8 mouse cellular contexts compared by ENCODE assay signal in genomic region chr7:120982968-120983367, GRCm38 (mm10). TPM values are rescaled to one million over a fixed set of nuclear protein-coding genes. Genes with fewer than 3 reads are reported as not detected.
DNase-seq lines count a peak whose midpoint lies in the region; ATAC-seq and TF ChIP-seq lines count a peak whose summit lies in the region.

No protein-coding gene starts in this region.

- H3K36me3 ChIP-seq in embryonic facial prominence, embryonic 10.5 days (replicated peaks), result no peaks in the 10 kb centered on the region
- 0 out of 2 replicates have a peak, but pooled peaks cover 3% of the 10 kb centered on the region for H3K36me3 ChIP-seq in limb, embryonic 10.5 days
- no peaks in the 10 kb centered on the region for H3K36me3 ChIP-seq in neural tube, embryonic 13.5 days

- no peak for DNase-seq in left cerebral cortex, adult 2 months (ENCODE audit: extremely low spot score in 1 of 2, low spot score in 2 of 2)
- no peak for DNase-seq in left cerebral cortex, postnatal 4 days
- no peak for DNase-seq in embryonic facial prominence, embryonic 10.5 days (ENCODE audit: low spot score)
- DNase-seq in limb, embryonic 10.5 days (ENCODE audit: low spot score), result no peak
- no peak for DNase-seq in ovary, postnatal 36 days (ENCODE audit: low spot score)
- no peak for DNase-seq in adrenal gland, adult 2 months
- DNase-seq in c-Kit-positive CD71-positive TER-119-positive erythroid progenitor cells, embryonic 14.5 days (ENCODE audit: low spot score), result no peak

- peak overlapping the region; percentile 81 for H3K9ac ChIP-seq in neural tube, embryonic 13.5 days

- TF ChIP-seq CTCF in left cerebral cortex, adult 2 months (IDR thresholded peaks at IDR 0.05), result no peak

- no peaks in the 10 kb centered on the region for H3K27me3 ChIP-seq in embryonic facial prominence, embryonic 10.5 days (replicated peaks; ENCODE audit: low read depth, poor library complexity, severe bottlenecking)
- H3K27me3 ChIP-seq in limb, embryonic 10.5 days (ENCODE audit: low read depth, poor library complexity, severe bottlenecking), result 0 out of 2 replicates have a peak, but pooled peaks cover 5% of the 10 kb centered on the region
- no peaks in the 10 kb centered on the region for H3K27me3 ChIP-seq in neural tube, embryonic 13.5 days

- H3K4me1 ChIP-seq in embryonic facial prominence, embryonic 10.5 days, result peaks cover 21% of the 10 kb centered on the region
- peaks cover 17% of the 10 kb centered on the region for H3K4me1 ChIP-seq in limb, embryonic 10.5 days
- H3K4me1 ChIP-seq in neural tube, embryonic 13.5 days (replicated peaks), result peaks cover 39% of the 10 kb centered on the region

- no peak overlapping the region for H3K27ac ChIP-seq in left cerebral cortex, adult 2 months
- H3K27ac ChIP-seq in embryonic facial prominence, embryonic 10.5 days (replicated peaks), result peak overlapping the region; percentile 95
- peak overlapping the region; percentile 93 for H3K27ac ChIP-seq in limb, embryonic 10.5 days
- H3K27ac ChIP-seq in neural tube, embryonic 13.5 days (replicated peaks), result peak overlapping the region; percentile 73

- intact Hi-C loops in left cerebral cortex, adult 2 months (cut with DNase I), result loop anchor here (5.0 kb wide), 1 partner anchor 49 kb away; the partner anchor contains the start of gene Mettl9
- intact Hi-C loops in left cerebral cortex, postnatal 4 days (cut with DNase I), result no loop called here

- peak overlapping the region; percentile 66 for H3K4me3 ChIP-seq in left cerebral cortex, adult 2 months
- peak overlapping the region; percentile 96 for H3K4me3 ChIP-seq in embryonic facial prominence, embryonic 10.5 days
- H3K4me3 ChIP-seq in limb, embryonic 10.5 days, result peak overlapping the region; percentile 85
- peak overlapping the region; percentile 89 for H3K4me3 ChIP-seq in neural tube, embryonic 13.5 days

- H3K4me2 ChIP-seq in neural tube, embryonic 13.5 days, result peak overlapping the region; percentile 88

- H3K9me3 ChIP-seq in embryonic facial prominence, embryonic 10.5 days, result no peaks in the 10 kb centered on the region
- no peaks in the 10 kb centered on the region for H3K9me3 ChIP-seq in limb, embryonic 10.5 days (replicated peaks)
- H3K9me3 ChIP-seq in neural tube, embryonic 13.5 days, result no peaks in the 10 kb centered on the region

- ATAC-seq in neural tube, embryonic 13.5 days (ENCODE audit: low read depth), result no peak

- 12% methylated on average over 7 of the region's 7 CpGs for WGBS in embryonic facial prominence, embryonic 10.5 days
- WGBS in limb, embryonic 10.5 days, result 10% methylated on average over 7 of the region's 7 CpGs
- 9% methylated on average over 7 of the region's 7 CpGs for WGBS in neural tube, embryonic 13.5 days

RNA-seq across cellular contexts. Expression of gene Mfsd13b, which starts 0.7 kb away (rescaled TPM):
- under 1 TPM; 0.44 to 0.86 TPM for total RNA-seq in left cerebral cortex, adult 2 months (2021)
- not detected for total RNA-seq in left cerebral cortex, postnatal 4 days (2021)
- polyA plus RNA-seq in embryonic facial prominence, embryonic 10.5 days (2016; fragmentation: Nextera tagmentation; extraction: Ambion mirVana), result 0.40 and 0.62 TPM in 2 replicates
- 0.13 and 0.20 TPM in 2 replicates for polyA plus RNA-seq in limb, embryonic 10.5 days (2016; fragmentation: Nextera tagmentation; extraction: Ambion mirVana)
- 0.45 TPM in 1 of 2 replicates, not detected in the other for polyA plus RNA-seq in neural tube, embryonic 13.5 days (2015; fragmentation: Nextera tagmentation; extraction: Ambion mirVana)
- total RNA-seq in adrenal gland, adult 2 months (2021), result not detected
- polyA plus RNA-seq in adrenal gland, adult 2 months (2012; rRNA removed), result 0.06 and 0.28 TPM in 2 replicates

RNA-seq across cellular contexts. Expression of gene Cdr2, which starts 0.9 kb away (rescaled TPM):
- 1 to 10 TPM; 9.5 to 9.8 TPM for total RNA-seq in left cerebral cortex, adult 2 months (2021)
- 10 to 100 TPM in 1 of 2 experiments, 1 to 10 TPM in 1; 8.5 to 11.4 TPM for total RNA-seq in left cerebral cortex, postnatal 4 days (2021)
- polyA plus RNA-seq in embryonic facial prominence, embryonic 10.5 days (2016; fragmentation: Nextera tagmentation; extraction: Ambion mirVana), result 11.5 and 14.5 TPM in 2 replicates
- 11.5 and 12.8 TPM in 2 replicates for polyA plus RNA-seq in limb, embryonic 10.5 days (2016; fragmentation: Nextera tagmentation; extraction: Ambion mirVana)
- polyA plus RNA-seq in neural tube, embryonic 13.5 days (2015; fragmentation: Nextera tagmentation; extraction: Ambion mirVana), result 15.2 and 16.0 TPM in 2 replicates
- total RNA-seq in adrenal gland, adult 2 months (2021), result 1 to 10 TPM; 8.6 to 9.0 TPM
- 7.4 and 11.0 TPM in 2 replicates for polyA plus RNA-seq in adrenal gland, adult 2 months (2012; rRNA removed)

RNA-seq across cellular contexts. Expression of gene Mettl9, which starts 51.3 kb away (rescaled TPM):
- 10 to 100 TPM; 81.9 to 93.1 TPM for total RNA-seq in left cerebral cortex, adult 2 months (2021)
- total RNA-seq in left cerebral cortex, postnatal 4 days (2021), result 100 to 1,000 TPM; 113 to 139 TPM
- 182 and 187 TPM in 2 replicates for polyA plus RNA-seq in embryonic facial prominence, embryonic 10.5 days (2016; fragmentation: Nextera tagmentation; extraction: Ambion mirVana)
- 205 and 223 TPM in 2 replicates for polyA plus RNA-seq in limb, embryonic 10.5 days (2016; fragmentation: Nextera tagmentation; extraction: Ambion mirVana)
- 190 and 205 TPM in 2 replicates for polyA plus RNA-seq in neural tube, embryonic 13.5 days (2015; fragmentation: Nextera tagmentation; extraction: Ambion mirVana)
- total RNA-seq in adrenal gland, adult 2 months (2021), result 100 to 1,000 TPM in 1 of 2 experiments, 10 to 100 TPM in 1; 83.6 to 118 TPM
- 40.2 and 44.5 TPM in 2 replicates for polyA plus RNA-seq in adrenal gland, adult 2 months (2012; rRNA removed)
